Mouse (Mus musculus) neural tube, embryonic 14.5 days (tissue): Measurements from ENCODE around the gene Lrp2. TPM values are rescaled to one million over a fixed set of nuclear protein-coding genes. Genes with fewer than 3 reads are reported as not detected.

ENCODE experiments used
- ATAC-seq: fragments of 200-750 bp; cut with Nextera tagmentation; 2 replicates; pipeline ENCODE4 v1.8.0; 2017; ENCODE audit warnings: low read depth, mild to moderate bottlenecking, moderate TSS enrichment, moderate library complexity
- H3K27ac ChIP-seq: fragments of 300-500 bp; sonication (generic); 2 replicates; pipeline ENCODE4 v1.5.1; 2014; ENCODE audit warnings: low read depth, mild to moderate bottlenecking, control low read depth, low read length, moderate library complexity, mixed read lengths
- H3K27me3 ChIP-seq: fragments of 300-500 bp; sonication (generic); 2 replicates; pipeline ENCODE4 v1.6.1; 2014; ENCODE audit warnings: low read length; ENCODE audit not compliant: control insufficient read depth, insufficient read depth
- H3K36me3 ChIP-seq: fragments of 300-500 bp; sonication (generic); 2 replicates; pipeline ENCODE4 v1.6.1; 2014; ENCODE audit warnings: low read length, mixed read lengths; ENCODE audit not compliant: control insufficient read depth, insufficient read depth
- H3K4me1 ChIP-seq: fragments of 300-500 bp; sonication (generic); 2 replicates; pipeline ENCODE4 v1.6.1; 2014; ENCODE audit warnings: low read length; ENCODE audit not compliant: control insufficient read depth, insufficient read depth
- H3K4me2 ChIP-seq: fragments of 300-500 bp; sonication (generic); 2 replicates; pipeline ENCODE4 v1.6.1; 2014; ENCODE audit warnings: mild to moderate bottlenecking, low read depth, low read length, control low read depth
- H3K4me3 ChIP-seq: fragments of 300-500 bp; sonication (generic); 2 replicates; pipeline ENCODE4 v1.5.1; 2014; ENCODE audit warnings: low read depth, low read length, control low read depth, mixed read lengths
- H3K9ac ChIP-seq: fragments of 300-500 bp; sonication (generic); replicated peaks from 2 replicates; pipeline ENCODE4 v1.6.1; 2014; ENCODE audit warnings: low read depth, mild to moderate bottlenecking, control low read depth, low read length, mixed read lengths
- H3K9me3 ChIP-seq: fragments of 300-500 bp; sonication (generic); 2 replicates; pipeline ENCODE4 v1.6.1; 2016; ENCODE audit warnings: low read length; ENCODE audit not compliant: control insufficient read depth
- WGBS: fragments of 180-500 bp; shearing (Covaris S2); extraction: QIAGEN DNeasy Blood & Tissue Kit; methylation state at CpG from one replicate; pipeline ENCODE4 v1.1.7; 2014; 5-methylcytosine and 5-hydroxymethylcytosine counted together
- polyA plus RNA-seq: library from polyadenylated mRNA; unstranded; fragments of >200 nt; fragmentation: Nextera tagmentation; extraction: Ambion mirVana; gene quantifications from 2 replicates; pipeline ENCODE4 v1.2.1, GENCODE M21; 2014

Lrp2 gene
- polyA plus RNA-seq = 0.90 and 1.8 TPM in 2 replicates

GRCm38 (mm10) chr2:69585886-69586398, at the start of gene Lrp2:
TSS of gene Lrp2 (minus strand) at chr2:69586065.
- Histone ChIP-seq H3K27me3 (peaks cover 12% of the 10 kb centered on the region; the same call in 1 of the 2 replicates), H3K4me3 (peak within 1 kb of the TSS; percentile 54)
- under 1% methylated on average over 45 of the region's 45 CpGs for WGBS

GRCm38 (mm10) chr2:69635064-69635701, 49.3 kb upstream of the Lrp2 start:
- Histone ChIP-seq H3K36me3 (no peaks in the 10 kb centered on the region), H3K27me3 (no peaks in the 10 kb centered on the region), H3K9ac (no peak overlapping the region), H3K9me3 (no peaks in the 10 kb centered on the region), H3K4me1 (no peaks in the 10 kb centered on the region), H3K4me2 (peak overlapping the region; percentile 35), H3K4me3 (no peak overlapping the region), H3K27ac (no peak overlapping the region)
- peak; percentile 57 for ATAC-seq
- 10% methylated on average over 11 of the region's 11 CpGs for WGBS

More at GRCm38 (mm10) chr2:69585886-69586398, at the start of gene Lrp2:
- Histone ChIP-seq H3K4me2 (peak within 1 kb of the TSS; percentile 85), H3K27ac (no peak within 1 kb of the TSS), H3K36me3 (no peaks in the 10 kb centered on the region), H3K9ac (peak within 1 kb of the TSS; percentile 39), H3K4me1 (peaks cover 17% of the 10 kb centered on the region; the same call in 1 of the 2 replicates), H3K9me3 (no peaks in the 10 kb centered on the region)
- peak; percentile 87 for ATAC-seq

GRCm38 (mm10) chr2:69631449-69631848, 45.6 kb upstream of the Lrp2 start:
- no peak for ATAC-seq
- Histone ChIP-seq H3K27ac (no peak overlapping the region), H3K27me3 (no peaks in the 10 kb centered on the region), H3K9me3 (no peaks in the 10 kb centered on the region), H3K9ac (no peak overlapping the region), H3K4me1 (no peaks in the 10 kb centered on the region), H3K36me3 (no peaks in the 10 kb centered on the region), H3K4me3 (no peak overlapping the region), H3K4me2 (no peak overlapping the region)
- 91% methylated on average over 2 of the region's 2 CpGs for WGBS

GRCm38 (mm10) chr2:69630792-69631191, 44.9 kb upstream of the Lrp2 start:
- no peak overlapping the region for H3K4me3 ChIP-seq
- ATAC-seq = no peak
- 98% methylated on average over 5 of the region's 5 CpGs for WGBS

GRCm38 (mm10) chr2:69629914-69630313, 44.0 kb upstream of the Lrp2 start:
- H3K27ac ChIP-seq = no peak overlapping the region
- H3K4me2 ChIP-seq = no peak overlapping the region
- no peak overlapping the region for H3K9ac ChIP-seq
- no peaks in the 10 kb centered on the region for H3K4me1 ChIP-seq
- no peak for ATAC-seq
- H3K36me3 ChIP-seq = no peaks in the 10 kb centered on the region
- 92% methylated on average over 6 of the region's 6 CpGs for WGBS
- H3K4me3 ChIP-seq = no peak overlapping the region
- no peaks in the 10 kb centered on the region for H3K27me3 ChIP-seq
- H3K9me3 ChIP-seq = no peaks in the 10 kb centered on the region

More at GRCm38 (mm10) chr2:69630792-69631191, 44.9 kb upstream of the Lrp2 start:
- Histone ChIP-seq H3K27ac (no peak overlapping the region), H3K9me3 (no peaks in the 10 kb centered on the region), H3K4me1 (no peaks in the 10 kb centered on the region), H3K27me3 (no peaks in the 10 kb centered on the region), H3K36me3 (no peaks in the 10 kb centered on the region), H3K4me2 (no peak overlapping the region), H3K9ac (no peak overlapping the region)

GRCm38 (mm10) chr2:69629215-69629614, 43.4 kb upstream of the Lrp2 start:
- Histone ChIP-seq H3K36me3 (no peaks in the 10 kb centered on the region), H3K4me2 (peak overlapping the region; percentile 41; the same call in 1 of the 2 replicates), H3K9ac (0 out of 2 replicates have a peak overlapping the region, but pooled peaks have one; percentile 34), H3K4me1 (no peaks in the 10 kb centered on the region), H3K27ac (no peak overlapping the region), H3K27me3 (no peaks in the 10 kb centered on the region), H3K9me3 (no peaks in the 10 kb centered on the region), H3K4me3 (no peak overlapping the region)
- 19% methylated on average over 17 of the region's 17 CpGs for WGBS
- peak; percentile 83 for ATAC-seq

GRCm38 (mm10) chr2:69619286-69619685, 33.4 kb upstream of the Lrp2 start:
- no peak for ATAC-seq
- Histone ChIP-seq H3K4me1 (no peaks in the 10 kb centered on the region), H3K4me3 (no peak overlapping the region), H3K27ac (no peak overlapping the region), H3K36me3 (no peaks in the 10 kb centered on the region), H3K4me2 (no peak overlapping the region), H3K27me3 (no peaks in the 10 kb centered on the region), H3K9ac (no peak overlapping the region), H3K9me3 (no peaks in the 10 kb centered on the region)

GRCm38 (mm10) chr2:69618336-69618735, 32.5 kb upstream of the Lrp2 start:
- H3K27me3 ChIP-seq = no peaks in the 10 kb centered on the region
- no peak overlapping the region for H3K9ac ChIP-seq
- H3K4me3 ChIP-seq = no peak overlapping the region
- no peaks in the 10 kb centered on the region for H3K4me1 ChIP-seq
- H3K27ac ChIP-seq = no peak overlapping the region
- H3K9me3 ChIP-seq = no peaks in the 10 kb centered on the region
- no peaks in the 10 kb centered on the region for H3K36me3 ChIP-seq
- H3K4me2 ChIP-seq = no peak overlapping the region
- ATAC-seq = no peak

GRCm38 (mm10) chr2:69613237-69613636, 27.4 kb upstream of the Lrp2 start:
- Histone ChIP-seq H3K9ac (no peak overlapping the region), H3K36me3 (no peaks in the 10 kb centered on the region), H3K27ac (no peak overlapping the region), H3K9me3 (no peaks in the 10 kb centered on the region), H3K4me2 (no peak overlapping the region), H3K4me3 (no peak overlapping the region), H3K27me3 (no peaks in the 10 kb centered on the region), H3K4me1 (0 out of 2 replicates have a peak, but pooled peaks cover 2% of the 10 kb centered on the region)
- ATAC-seq = no peak
- WGBS = 84% methylated on average over 4 of the region's 4 CpGs
